Mouse (Mus musculus) urinary bladder, postnatal 25 days (tissue): ENCODE measurements around the gene Fbxl15.

Experiments
- DNase-seq: peaks from one replicate; pipeline ENCODE4 v3.0.0; 2022; ENCODE audit warnings: low spot score

Gene Fbxl15

DNA sequence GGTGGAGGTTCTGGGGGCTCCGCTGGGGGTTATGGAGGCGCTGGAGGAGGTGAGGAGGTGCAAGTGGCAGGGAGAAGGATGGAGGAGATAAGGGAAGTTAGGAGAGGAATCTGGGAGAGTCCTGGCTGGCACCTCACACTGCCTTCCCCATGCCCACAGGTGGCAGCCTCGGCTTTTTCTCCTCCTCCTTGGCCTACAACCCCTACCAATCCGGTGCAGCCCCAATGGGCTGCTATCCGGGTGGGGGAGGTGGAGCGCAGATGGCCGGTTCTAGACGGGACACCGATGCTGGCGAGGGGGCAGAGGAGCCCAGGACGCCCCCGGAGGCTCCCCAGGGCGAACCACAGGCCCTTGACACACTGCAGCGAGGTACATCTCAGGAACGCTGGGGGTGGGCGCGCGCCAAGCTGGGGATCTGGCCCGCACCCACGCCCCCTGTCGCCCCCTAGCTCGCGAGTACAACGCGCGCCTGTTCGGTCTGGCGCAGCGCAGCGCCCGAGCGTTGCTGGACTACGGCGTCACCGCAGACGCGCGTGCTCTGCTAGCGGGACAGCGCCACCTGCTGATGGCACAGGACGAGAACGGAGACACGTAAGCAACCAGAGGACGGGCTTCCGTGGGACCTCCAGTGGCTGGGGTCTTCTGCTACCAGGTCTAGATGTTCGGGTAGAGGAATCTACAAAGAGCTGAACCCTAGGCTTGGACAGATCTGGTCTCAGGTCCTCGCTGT is 19.1 kb upstream of the Fbxl15 start:
- peak; percentile 84 for DNase-seq

DNA sequence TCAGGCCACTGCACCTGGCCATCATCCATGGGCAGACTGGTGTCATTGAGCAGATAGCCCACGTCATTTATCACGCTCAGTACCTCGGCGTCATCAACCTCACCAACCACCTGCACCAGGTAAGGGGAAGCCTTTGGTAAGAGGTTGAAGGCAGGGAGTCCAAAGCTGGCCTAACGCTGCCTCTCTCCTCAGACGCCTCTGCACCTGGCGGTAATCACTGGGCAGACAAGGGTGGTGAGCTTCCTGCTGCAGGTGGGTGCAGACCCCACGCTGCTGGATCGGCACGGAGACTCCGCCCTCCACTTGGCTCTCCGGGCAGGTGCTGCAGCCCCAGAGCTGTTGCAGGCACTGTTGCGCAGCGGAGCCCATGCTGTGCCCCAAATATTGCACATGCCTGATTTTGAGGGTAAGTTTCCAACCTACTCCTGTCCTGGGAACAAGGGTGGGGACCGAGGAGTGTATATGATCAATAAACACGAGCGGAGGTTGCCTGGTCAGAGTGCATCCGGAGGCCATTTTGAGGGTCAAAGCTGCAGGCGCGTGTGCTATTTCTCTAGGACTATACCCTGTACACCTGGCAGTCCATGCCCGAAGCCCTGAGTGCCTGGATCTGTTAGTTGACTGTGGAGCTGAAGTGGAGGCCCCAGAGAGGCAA is 18.2 kb upstream of the Fbxl15 start:
- no peak for DNase-seq

DNA sequence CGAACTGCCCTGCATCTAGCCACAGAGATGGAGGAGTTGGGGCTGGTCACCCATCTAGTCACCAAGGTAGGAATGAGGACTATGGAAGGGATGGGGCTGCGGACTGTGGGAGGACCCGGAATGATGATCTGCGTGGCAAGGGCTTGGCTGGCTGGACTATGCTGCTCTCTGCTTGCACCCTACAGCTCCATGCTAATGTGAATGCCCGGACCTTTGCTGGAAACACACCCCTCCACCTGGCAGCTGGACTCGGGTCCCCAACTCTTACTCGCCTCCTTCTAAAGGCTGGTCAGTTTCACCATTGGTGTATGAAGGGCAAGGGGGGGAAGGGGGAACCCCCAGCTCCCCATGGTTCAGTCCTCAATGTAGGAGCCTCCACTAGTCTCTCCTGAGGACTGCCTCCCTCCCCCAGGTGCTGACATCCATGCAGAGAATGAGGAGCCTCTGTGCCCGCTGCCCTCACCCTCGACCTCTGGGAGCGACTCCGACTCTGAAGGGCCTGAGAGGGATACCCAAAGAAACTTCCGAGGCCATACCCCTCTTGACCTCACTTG is 17.6 kb upstream of the Fbxl15 start:
- no peak for DNase-seq

DNA sequence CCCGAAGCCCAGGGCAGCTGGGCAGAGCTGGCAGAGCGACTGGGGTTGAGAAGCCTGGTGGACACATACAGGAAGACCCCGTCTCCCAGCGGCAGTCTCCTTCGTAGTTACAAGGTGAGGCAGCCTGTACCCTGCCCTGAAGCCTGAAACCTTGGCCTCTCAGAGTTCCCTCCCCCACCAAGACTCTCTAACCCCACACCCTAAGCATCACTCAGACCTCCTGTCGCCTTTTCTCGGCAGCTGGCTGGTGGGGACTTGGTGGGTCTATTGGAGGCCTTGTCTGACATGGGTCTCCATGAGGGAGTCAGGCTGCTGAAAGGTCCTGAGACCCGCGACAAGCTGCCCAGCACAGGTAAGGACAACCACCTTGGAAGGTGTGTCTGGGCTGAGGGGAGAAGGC is 16.6 kb upstream of the Fbxl15 start:
- no peak for DNase-seq

DNA sequence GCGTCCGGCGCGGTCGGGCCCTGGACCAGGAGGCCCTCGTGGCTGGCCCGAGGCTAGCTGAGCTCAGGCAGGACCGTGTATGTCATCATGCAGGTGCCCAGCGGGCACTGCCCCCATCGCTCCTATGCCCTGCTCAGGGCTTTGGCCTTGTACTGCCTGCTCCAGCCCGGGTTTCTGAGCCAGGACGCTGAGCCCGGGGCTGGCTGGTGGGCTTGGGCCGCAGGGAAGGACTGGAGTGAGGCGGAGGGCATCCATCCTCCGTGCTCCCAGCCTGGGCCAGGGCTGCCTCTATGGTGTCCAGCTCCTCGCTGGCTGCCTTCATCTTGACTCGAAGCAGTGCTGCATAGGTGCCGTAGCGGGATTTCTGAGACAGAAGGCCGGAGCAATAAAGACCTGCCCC is 15.4 kb upstream of the Fbxl15 start:
- DNase-seq: no peak

DNA sequence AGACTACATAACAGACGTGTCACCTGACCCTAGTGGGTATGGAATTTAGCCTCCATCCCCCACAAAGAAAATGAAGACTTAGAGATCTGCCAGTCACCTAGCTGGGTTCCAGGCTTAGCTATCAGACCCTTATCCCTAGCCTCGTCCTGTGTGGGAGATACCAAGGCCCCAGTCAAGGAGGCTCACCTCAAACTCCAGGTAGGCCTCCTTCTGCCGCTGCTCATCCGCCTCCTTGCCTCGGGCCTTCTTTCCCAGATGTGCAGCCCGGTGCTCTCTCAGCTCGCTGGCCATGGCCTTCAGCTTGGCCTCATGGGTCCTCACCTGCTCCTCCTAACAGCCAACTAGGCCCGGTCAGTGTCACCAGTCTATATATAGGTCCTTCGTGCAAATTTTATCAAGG is 14.9 kb upstream of the Fbxl15 start:
- DNase-seq: no peak

DNA sequence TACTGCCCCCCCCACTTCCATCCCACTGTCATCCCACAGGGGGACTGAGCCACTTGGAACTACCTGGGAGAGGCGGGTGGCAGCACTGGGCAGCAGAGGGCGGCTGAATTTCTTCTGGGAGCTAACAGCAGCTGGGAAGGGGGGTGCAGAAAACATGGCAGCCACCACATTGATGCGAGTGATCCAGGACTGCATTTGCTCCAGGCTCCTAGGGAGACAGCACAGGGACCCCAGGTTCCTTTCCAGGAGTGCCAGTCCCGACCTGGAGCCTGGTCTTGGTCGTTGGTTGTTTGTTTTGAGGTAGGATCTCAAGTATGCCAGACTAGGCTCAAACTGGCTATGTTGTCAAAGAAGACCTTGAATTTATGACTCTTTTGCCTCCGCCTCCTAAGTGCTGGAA is 14.4 kb upstream of the Fbxl15 start:
- no peak for DNase-seq

DNA sequence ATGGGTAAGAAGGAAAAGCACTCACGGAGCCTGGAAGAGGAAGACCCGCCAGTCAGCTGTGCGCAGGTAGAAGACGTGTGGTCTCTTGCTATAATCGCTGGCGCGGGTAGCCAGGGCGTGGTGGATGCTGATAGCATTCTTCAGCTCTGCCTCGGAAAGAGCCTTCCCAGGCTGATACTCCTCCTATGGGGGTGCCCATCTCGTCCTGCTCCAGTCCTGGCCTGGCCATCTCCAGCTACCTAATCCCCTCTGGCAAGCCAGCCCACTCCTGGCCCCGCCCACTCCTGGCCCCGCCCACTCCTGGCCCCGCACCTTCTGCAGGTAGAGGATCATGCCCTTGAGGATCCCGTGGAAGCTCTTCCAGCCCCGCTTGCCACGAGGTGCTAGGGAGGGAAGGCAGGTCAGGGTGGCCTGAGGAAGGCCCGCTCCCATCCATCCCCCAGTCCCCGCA is 13.8 kb upstream of the Fbxl15 start:
- DNase-seq: no peak

DNA sequence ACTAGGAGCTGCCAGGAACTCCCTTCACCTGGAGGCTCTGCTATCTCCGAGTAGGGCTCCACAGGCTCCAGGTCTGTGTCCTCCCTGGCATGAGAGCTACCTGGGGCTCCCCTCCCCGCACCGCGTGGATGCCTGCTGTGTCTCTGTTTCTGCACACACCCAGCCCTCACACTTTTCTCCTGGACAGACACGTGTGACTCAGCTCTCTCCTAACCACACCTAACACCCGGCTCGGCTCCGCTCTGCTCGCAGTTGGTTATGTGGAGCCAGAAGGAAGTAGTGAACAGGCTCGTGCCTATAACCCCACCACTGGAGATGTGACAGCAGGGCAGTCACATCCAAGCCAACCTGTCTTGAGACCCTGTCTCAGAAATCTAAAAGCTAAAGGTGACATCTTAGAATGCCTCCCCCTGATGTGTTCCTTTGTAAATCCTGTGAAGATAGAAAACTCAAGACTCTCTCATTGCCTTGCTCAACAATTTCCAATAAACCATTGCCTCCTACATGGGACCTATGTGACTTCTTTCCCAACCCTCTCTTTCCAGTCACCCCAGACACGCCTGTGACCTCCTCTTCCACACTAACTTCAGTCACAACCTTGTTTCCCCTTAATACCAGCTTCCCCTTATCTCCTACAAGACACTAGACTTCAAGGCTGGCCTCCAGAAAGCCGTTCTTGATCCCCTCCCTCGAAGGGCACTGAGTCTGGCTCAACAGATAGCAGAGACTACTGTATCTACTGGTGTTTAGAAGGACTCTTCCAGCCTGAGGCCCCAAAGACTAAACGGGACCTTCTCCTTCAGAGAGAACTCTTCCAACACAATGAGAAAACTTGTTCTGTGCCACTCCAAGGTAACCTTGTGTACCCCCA is 12.9 kb upstream of the Fbxl15 start:
- no peak for DNase-seq

DNA sequence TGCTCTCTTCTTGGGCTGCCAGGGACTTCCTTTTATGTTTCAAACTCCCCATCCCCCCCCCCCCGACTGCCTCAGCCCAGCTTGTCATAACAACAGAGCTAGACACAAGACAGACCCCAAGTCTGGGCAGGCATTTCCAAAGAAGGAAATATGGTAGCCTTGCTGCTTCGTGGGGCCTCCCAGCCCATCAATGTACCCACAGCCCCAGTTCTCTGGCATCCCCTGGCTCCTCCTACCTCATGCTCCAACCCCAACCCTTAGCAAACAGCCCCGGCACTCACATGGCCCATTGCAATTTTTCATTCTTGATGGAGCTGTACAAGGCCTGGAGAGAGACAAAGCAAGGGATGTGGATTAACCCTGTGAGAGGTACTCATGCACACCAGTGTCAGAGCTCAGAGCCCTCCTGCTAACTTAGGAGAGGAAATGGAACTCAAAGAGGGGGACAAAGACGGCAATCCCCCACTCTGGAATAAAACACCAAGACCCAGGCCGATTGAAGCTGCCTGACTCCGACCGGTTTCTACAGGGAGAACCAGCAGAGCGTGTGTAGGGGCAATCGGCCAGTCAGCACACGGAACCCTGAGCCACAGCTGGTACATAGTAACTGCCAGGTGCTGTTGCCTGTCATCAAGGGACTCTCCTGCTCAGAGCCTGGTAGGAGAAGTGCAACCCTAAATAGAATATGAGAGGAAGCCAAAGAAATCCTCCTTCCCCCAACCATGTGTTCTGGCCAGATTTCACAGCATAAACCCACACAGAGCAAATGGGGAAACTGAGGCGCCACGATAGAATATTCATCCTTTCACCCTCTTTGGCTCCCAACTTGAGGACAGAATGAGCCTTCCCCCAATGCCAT is 12.0 kb upstream of the Fbxl15 start:
- DNase-seq: no peak

DNA sequence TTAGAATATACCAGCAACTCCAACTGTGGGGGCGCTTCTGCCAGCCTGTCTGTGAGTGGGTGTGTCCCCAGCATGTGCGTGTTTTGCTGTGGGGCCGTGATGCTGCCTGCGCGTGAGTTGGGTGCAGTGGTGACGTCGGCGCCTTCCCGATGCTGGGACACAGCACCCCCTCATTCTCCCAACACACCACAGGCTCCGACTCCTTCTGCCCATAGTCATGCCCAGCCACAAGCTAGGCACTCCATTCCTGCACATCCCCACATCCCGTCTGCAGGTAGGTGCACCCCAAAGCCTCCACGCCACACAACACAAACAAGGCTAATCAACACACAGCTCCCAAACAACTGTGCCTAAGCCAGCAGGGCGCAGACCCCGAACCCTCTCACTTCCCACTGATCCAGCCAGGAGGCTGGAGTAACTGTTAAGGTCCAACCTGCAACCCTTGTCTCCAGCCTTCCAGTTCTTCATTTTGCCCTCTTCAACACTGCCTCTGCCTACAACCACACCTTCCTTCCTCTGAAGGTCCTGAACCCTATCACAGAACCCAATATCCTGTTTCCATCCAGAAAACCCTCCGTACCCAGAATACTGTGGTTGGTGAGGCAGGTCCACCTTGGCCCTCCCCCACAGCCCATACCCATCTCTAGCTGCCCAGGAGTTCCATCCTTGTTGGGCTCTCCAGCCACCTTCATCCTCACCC is 11.0 kb upstream of the Fbxl15 start:
- DNase-seq: no peak

DNA sequence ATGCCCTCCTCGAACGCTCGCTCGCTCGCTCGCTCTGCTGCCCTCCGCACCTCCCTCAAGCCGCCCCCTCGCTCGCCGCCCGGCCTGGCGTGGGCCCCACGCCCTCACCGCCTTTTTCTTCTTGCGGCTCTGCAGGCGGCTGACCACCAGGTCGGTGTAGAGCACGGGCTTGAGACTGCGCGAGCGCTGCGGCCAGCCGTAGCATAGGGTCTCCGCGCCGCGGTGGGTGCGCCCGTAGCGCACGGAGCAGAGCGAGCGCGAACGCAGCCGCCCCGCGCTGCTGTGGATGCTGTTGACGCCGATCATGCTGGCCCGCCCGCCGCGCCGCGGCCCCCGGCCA is 10.5 kb upstream of the Fbxl15 start:
- DNase-seq: no peak

DNA sequence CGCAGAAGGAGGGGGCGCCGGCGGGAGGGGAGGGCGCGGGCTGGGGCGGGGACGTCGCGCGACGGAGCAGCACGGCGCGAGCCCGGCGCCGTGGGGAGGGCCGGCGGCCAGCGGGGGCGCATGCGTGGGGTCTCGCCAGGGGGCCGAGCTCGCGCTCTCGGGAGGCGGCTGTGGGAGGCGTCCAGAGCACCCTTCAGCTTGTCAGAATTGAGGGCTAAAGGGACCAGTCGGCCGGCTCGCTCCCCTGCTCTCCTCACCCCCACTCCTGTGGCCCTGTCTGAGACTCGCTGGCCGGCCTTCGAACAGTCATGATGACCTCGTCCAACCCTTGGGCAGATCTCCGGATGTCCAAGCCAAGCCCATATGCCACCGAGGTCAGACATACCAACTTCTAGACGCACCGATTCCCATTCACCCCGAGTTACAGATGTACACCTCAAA is 9.9 kb upstream of the Fbxl15 start:
- DNase-seq: no peak

DNA sequence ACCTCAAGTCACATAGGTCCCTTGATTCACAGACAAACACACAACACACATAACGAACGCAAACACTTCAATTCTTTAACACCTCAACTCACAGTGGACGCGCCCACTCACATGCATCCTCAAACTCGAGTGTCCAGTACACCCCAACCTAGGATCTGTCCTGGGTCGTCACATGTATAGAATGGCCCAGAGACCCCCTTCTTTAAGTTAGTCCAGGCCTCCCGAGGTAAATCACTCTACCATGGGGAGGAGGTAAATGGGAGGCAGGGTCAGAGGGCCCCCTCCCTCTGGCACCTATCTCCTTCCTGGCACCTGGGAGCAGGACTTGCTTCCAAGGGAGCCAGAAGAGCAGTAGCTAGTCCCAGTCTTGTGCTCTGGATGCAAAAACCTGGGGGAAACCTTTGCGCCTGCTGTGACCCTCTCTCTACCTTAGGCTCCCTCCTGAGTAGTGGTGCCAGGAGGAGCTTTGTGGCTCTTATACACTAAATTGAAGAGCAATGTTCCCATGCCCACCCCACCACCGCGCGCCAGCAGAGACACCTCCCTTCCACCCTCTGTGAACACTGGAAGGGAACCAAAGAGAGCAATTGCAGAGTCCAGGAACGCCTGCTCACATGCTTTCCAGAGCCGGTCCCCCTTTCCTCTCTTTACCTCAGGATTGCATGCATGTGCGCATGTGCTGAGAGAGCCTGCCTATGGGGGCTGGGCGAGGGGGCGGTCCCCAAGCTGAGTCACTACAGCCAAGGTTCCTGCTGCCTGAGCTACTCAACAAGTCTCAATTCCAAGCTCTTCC is 9.2 kb upstream of the Fbxl15 start:
- peak; percentile 72 for DNase-seq

DNA sequence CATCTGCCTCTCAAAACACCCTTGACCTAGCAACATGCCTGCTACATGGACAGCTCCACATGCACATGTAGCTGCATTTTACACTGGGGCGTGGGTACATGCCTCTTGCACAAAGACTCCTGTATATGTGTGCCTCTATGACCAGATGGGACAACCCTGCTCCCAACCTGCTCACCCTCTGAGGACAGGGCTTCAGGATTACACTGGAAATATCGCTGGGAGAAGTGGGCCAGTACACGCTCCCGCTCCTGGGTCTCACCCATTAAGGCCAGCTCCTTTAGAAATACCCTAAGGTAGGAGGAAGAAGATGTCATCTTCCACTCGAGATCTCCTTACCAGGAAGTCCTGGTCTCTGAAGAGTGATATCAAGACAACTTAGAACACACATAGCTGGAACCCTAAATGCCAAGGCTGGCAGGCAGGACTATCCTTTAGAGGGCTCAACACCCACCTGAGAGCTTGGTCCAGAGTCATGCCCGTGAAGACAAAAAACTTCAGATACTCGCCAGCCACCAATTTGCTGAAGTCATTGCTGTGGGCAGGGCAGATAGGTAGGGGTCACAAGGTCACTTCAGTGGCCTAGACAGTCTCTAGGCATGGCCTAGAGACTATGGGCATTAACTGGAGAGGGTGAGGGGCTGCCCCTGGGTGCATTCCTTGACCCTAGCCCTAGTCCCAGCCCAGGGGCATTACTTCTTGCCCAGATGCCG is 7.8 kb upstream of the Fbxl15 start:
- no peak for DNase-seq

DNA sequence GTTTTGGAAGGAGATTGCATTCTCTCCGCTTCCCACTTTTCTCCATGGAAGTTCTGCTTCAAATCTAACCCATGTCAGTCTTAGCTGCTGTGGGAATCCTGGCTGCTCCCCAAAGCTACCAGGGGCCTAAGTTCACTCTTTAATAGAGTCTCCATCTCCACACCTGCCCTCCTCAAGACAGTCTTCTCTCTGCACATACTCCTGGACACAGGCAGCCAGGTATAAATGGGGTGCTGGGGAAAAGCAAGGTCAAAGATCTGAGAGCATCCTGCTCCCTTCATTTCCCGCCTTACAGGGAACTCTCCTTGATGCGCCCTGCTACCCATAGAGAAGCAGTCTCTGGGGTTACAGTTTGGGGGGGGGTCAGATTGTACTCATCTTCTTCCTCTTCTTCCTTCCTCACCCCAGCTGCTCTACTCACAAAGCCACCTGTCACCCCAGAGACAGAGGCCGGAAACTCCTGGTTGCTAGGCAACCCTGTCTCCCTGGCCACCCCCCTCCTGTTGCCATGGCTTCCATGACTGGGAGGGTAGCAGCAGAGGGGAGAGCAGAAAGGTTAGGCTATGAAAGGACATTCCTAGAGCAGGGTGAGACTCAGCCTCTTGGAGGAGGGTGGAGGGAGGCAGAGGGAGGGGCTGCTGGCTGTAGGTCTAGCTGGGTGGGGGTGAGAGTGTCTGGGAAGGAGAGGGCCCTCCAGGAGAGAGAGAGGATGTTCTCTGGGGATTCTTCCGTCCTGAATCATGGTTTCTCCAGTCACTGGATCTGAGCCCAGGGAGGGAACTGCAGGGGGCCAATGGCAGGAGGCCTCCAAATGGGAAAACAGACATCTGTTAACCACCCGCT is 6.7 kb upstream of the Fbxl15 start:
- DNase-seq: no peak

DNA sequence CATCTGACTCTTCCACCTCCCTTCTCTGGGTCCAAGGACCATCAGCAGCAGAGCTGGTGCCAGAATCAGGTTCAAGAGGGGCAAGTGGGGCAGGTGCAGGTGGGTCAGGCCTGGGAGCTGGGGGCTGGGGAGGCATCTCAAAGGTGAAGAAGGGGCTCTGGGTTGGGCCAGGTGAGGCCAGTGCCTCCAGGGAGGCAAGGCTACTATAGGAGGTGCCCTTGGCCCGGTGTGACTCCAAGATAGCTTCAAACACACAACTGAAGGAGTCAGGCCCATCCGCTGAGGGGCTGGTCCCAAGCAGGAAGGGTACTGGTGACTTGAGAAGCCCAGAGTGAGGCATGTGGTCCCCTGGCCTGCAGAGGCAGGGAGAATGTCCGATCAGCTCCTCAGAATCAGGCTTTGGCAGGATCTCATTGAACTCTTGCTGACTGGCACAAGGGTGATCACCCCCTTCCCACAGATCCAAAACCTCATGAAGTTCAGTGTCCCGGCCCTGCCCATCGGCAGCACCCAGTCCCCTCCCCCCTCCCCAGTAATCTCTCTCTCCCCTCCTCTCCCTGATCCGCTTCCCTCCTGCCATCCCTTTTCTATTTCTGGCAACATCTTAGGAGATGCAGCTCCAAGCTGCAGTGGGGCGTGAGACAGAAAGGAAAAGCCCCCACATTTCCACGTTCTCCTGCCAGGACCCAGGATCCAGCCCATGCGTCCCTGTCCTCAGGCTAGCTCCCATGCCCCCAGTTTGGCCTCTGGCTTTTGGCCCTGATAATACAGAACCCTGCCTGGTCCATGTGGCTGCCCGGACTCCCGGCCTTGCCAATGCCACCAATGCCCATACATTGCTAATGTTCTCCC is 5.6 kb upstream of the Fbxl15 start:
- DNase-seq: no peak
